Mouse (Mus musculus) cerebellum, adult 2 months (tissue): ENCODE measurements around the gene Tmem72. TPM values are rescaled to one million over a fixed set of nuclear protein-coding genes. Genes with fewer than 3 reads are reported as not detected.
A peak's percentile ranks its signal among the peaks of the same experiment; 100 is the strongest.

Source experiments
- DNase-seq, 2 experiments: peaks; one replicate each; pipeline ENCODE4 v3.0.0; 2021
- H3K27ac ChIP-seq: fragments of 200-500 bp; 2 replicates; pipeline ENCODE4 v1.5.1; 2012; ENCODE audit warnings: low read length, control low read depth, inconsistent platforms; ENCODE audit not compliant: insufficient read depth
- H3K27me3 ChIP-seq: fragments of 200-500 bp; 2 replicates; pipeline ENCODE4 v1.6.1; 2012; ENCODE audit warnings: inconsistent platforms, mild to moderate bottlenecking, low read length, moderate library complexity; ENCODE audit not compliant: control insufficient read depth, insufficient read depth
- H3K4me1 ChIP-seq: fragments of 200-500 bp; 2 replicates; pipeline ENCODE4 v1.6.1; 2011; ENCODE audit warnings: low read length; ENCODE audit not compliant: control insufficient read depth, insufficient read depth
- H3K4me3 ChIP-seq: fragments of 200-500 bp; replicated peaks from 2 replicates; pipeline ENCODE3; 2011; ENCODE audit warnings: mild to moderate bottlenecking, low read depth, low read length, control low read depth; ENCODE audit not compliant: insufficient read depth
- CTCF ChIP-seq: fragments of 200-500 bp; IDR thresholded peaks from 2 replicates; pipeline ENCODE4 v1.5.1; 2011; ENCODE audit warnings: low read depth, mild to moderate bottlenecking, control low read depth, low read length, moderate library complexity, borderline replicate concordance; ENCODE audit not compliant: insufficient read depth
- POLR2A ChIP-seq: fragments of 200-500 bp; IDR thresholded peaks from 2 replicates; pipeline ENCODE4 v1.6.1; 2011; ENCODE audit warnings: low read length, control low read depth, borderline replicate concordance; ENCODE audit not compliant: insufficient read depth
- WGBS: fragments of 180-500 bp; shearing (Covaris S2); methylation state at CpG from one replicate; pipeline ENCODE4 v1.1.7; 2018; 5-methylcytosine and 5-hydroxymethylcytosine counted together
- polyA plus RNA-seq: library from polyadenylated mRNA; depleted of rRNA; stranded (reverse); fragments of >200 nt; gene quantifications from 2 replicates; pipeline ENCODE4 v1.2.3, GENCODE M21; 2012

Tmem72 gene
- polyA plus RNA-seq, 1 experiment: 0.77 TPM

GRCm38 (mm10) chr6:116647763-116648162, 69.0 kb downstream of the Tmem72 start:
- DNase-seq: peak; percentile 51 to 75
- 30% methylated on average over 12 of the region's 12 CpGs for WGBS
- no peak for TF ChIP-seq CTCF
- TF ChIP-seq POLR2A: no peak
- Histone ChIP-seq H3K4me3 (no peak overlapping the region), H3K27ac (no peak overlapping the region), H3K4me1 (peaks cover 8% of the 10 kb centered on the region; the same call in 1 of the 2 replicates), H3K27me3 (no peaks in the 10 kb centered on the region)

GRCm38 (mm10) chr6:116644335-116644734, 72.4 kb downstream of the Tmem72 start:
- H3K4me1 ChIP-seq: peaks cover 8% of the 10 kb centered on the region; the same call in 1 of the 2 replicates
- no peaks in the 10 kb centered on the region for H3K27me3 ChIP-seq
- no peak overlapping the region for H3K4me3 ChIP-seq
- 80% methylated on average over 3 of the region's 3 CpGs for WGBS
- no peak overlapping the region for H3K27ac ChIP-seq
- no peak for TF ChIP-seq POLR2A
- TF ChIP-seq CTCF: no peak
- DNase-seq: no peak

GRCm38 (mm10) chr6:116643881-116644280, 72.8 kb downstream of the Tmem72 start:
- Histone ChIP-seq H3K4me1 (peaks cover 8% of the 10 kb centered on the region; the same call in 1 of the 2 replicates), H3K27me3 (no peaks in the 10 kb centered on the region), H3K27ac (no peak overlapping the region), H3K4me3 (no peak overlapping the region)
- no peak for DNase-seq
- TF ChIP-seq CTCF: no peak
- no peak for TF ChIP-seq POLR2A
- WGBS: 49% methylated on average over 4 of the region's 4 CpGs

GRCm38 (mm10) chr6:116642942-116643341, 73.8 kb downstream of the Tmem72 start:
- 92% methylated on average over 11 of the region's 11 CpGs for WGBS

GRCm38 (mm10) chr6:116639663-116640062, 77.0 kb downstream of the Tmem72 start:
- no peak for DNase-seq
- WGBS: 62% methylated on average over 2 of the region's 2 CpGs
- no peak overlapping the region for H3K27ac ChIP-seq
- TF ChIP-seq CTCF (no peak), POLR2A (no peak)
- no peaks in the 10 kb centered on the region for H3K27me3 ChIP-seq
- H3K4me1 ChIP-seq: no peaks in the 10 kb centered on the region
- no peak overlapping the region for H3K4me3 ChIP-seq

More at GRCm38 (mm10) chr6:116642942-116643341, 73.8 kb downstream of the Tmem72 start:
- no peak for DNase-seq
- H3K27me3 ChIP-seq: no peaks in the 10 kb centered on the region
- TF ChIP-seq CTCF: no peak
- no peak for TF ChIP-seq POLR2A
- H3K4me1 ChIP-seq: peaks cover 7% of the 10 kb centered on the region; the same call in 1 of the 2 replicates
- H3K4me3 ChIP-seq: no peak overlapping the region
- H3K27ac ChIP-seq: no peak overlapping the region

- Histone ChIP-seq H3K27ac (no peak overlapping the region), H3K27me3 (no peaks in the 10 kb centered on the region), H3K4me3 (no peak overlapping the region), H3K4me1 (no peaks in the 10 kb centered on the region)
- TF ChIP-seq POLR2A: no peak
- no peak for TF ChIP-seq CTCF
- DNase-seq: no peak
- WGBS: 88% methylated on average over 2 of the region's 2 CpGs
These were observed 77.8 kb downstream of the Tmem72 start for GRCm38 (mm10) chr6:116638871-116639270.

- TF ChIP-seq POLR2A (no peak), CTCF (no peak)
- Histone ChIP-seq H3K27me3 (no peaks in the 10 kb centered on the region), H3K4me1 (no peaks in the 10 kb centered on the region), H3K27ac (no peak overlapping the region), H3K4me3 (no peak overlapping the region)
- no peak for DNase-seq
- WGBS: 88% methylated on average over 5 of the region's 5 CpGs
These were observed 79.2 kb downstream of the Tmem72 start for GRCm38 (mm10) chr6:116637496-116637895.

GRCm38 (mm10) chr6:116636581-116637235, 80.0 kb downstream of the Tmem72 start:
- WGBS: 75% methylated on average over 9 of the region's 9 CpGs

More at GRCm38 (mm10) chr6:116636581-116637235, 80.0 kb downstream of the Tmem72 start:
- Histone ChIP-seq H3K27ac (no peak overlapping the region), H3K4me3 (no peak overlapping the region), H3K27me3 (no peaks in the 10 kb centered on the region), H3K4me1 (no peaks in the 10 kb centered on the region)
- no peak for TF ChIP-seq POLR2A
- DNase-seq: no peak
